Mouse (Mus musculus): ENCODE data around the gene Plekha5. TPM values are rescaled to one million over a fixed set of nuclear protein-coding genes. Genes with fewer than 3 reads are reported as not detected.
A peak's percentile ranks its signal among the peaks of the same experiment; 100 is the strongest.

Gene Plekha5
- polyA plus RNA-seq, 1 experiment: 53.1 TPM

- TF ChIP-seq CTCF (IDR thresholded peaks at IDR 0.05; ENCODE audit: borderline replicate concordance, insufficient read depth, low read length) (no peak), POLR2A (IDR thresholded peaks at IDR 0.05; ENCODE audit: low read depth, low read length) (no peak)
- Histone ChIP-seq H3K4me3 (ENCODE audit: insufficient read depth, low read length) (no peak overlapping the region), H3K27ac (ENCODE audit: insufficient read depth, low read length) (no peak overlapping the region), H3K4me1 (ENCODE audit: control insufficient read depth, insufficient read depth, low read length) (peaks cover 2% of the 10 kb centered on the region)
Observed at GRCm38 (mm10) chr6:140453454-140453853, 29.6 kb downstream of the Plekha5 start.

GRCm38 (mm10) chr6:140454388-140454787, 30.5 kb downstream of the Plekha5 start:
- no peak overlapping the region for H3K27ac ChIP-seq (ENCODE audit: insufficient read depth, low read length)
- peaks cover 2% of the 10 kb centered on the region for H3K4me1 ChIP-seq (ENCODE audit: control insufficient read depth, insufficient read depth, low read length)
- no peak for TF ChIP-seq CTCF (IDR thresholded peaks at IDR 0.05; ENCODE audit: borderline replicate concordance, insufficient read depth, low read length)
- no peak for TF ChIP-seq POLR2A (IDR thresholded peaks at IDR 0.05; ENCODE audit: low read depth, low read length)
- H3K4me3 ChIP-seq (ENCODE audit: insufficient read depth, low read length): no peak overlapping the region

GRCm38 (mm10) chr6:140455851-140456250, 32.0 kb downstream of the Plekha5 start:
- Histone ChIP-seq H3K27ac (ENCODE audit: insufficient read depth, low read length) (no peak overlapping the region), H3K4me1 (ENCODE audit: control insufficient read depth, insufficient read depth, low read length) (peaks cover 2% of the 10 kb centered on the region), H3K4me3 (ENCODE audit: insufficient read depth, low read length) (no peak overlapping the region)
- TF ChIP-seq CTCF (IDR thresholded peaks at IDR 0.05; ENCODE audit: borderline replicate concordance, insufficient read depth, low read length) (no peak), POLR2A (IDR thresholded peaks at IDR 0.05; ENCODE audit: low read depth, low read length) (no peak)

GRCm38 (mm10) chr6:140456393-140457163, 32.7 kb downstream of the Plekha5 start:
- no peak overlapping the region for H3K4me3 ChIP-seq (ENCODE audit: insufficient read depth, low read length)
- TF ChIP-seq CTCF (IDR thresholded peaks at IDR 0.05; ENCODE audit: borderline replicate concordance, insufficient read depth, low read length) (no peak), POLR2A (IDR thresholded peaks at IDR 0.05; ENCODE audit: low read depth, low read length) (no peak)
- peaks cover 2% of the 10 kb centered on the region for H3K4me1 ChIP-seq (ENCODE audit: control insufficient read depth, insufficient read depth, low read length)
- no peak overlapping the region for H3K27ac ChIP-seq (ENCODE audit: insufficient read depth, low read length)

- TF ChIP-seq POLR2A (IDR thresholded peaks at IDR 0.05; ENCODE audit: low read depth, low read length) (no peak), CTCF (IDR thresholded peaks at IDR 0.05; ENCODE audit: borderline replicate concordance, insufficient read depth, low read length) (no peak)
- H3K4me3 ChIP-seq (ENCODE audit: insufficient read depth, low read length): no peak overlapping the region
- no peak overlapping the region for H3K27ac ChIP-seq (ENCODE audit: insufficient read depth, low read length)
- H3K4me1 ChIP-seq (ENCODE audit: control insufficient read depth, insufficient read depth, low read length): peaks cover 9% of the 10 kb centered on the region
Observed at GRCm38 (mm10) chr6:140460398-140460797, 36.5 kb downstream of the Plekha5 start.

- Histone ChIP-seq H3K4me1 (ENCODE audit: control insufficient read depth, insufficient read depth, low read length) (peaks cover 17% of the 10 kb centered on the region), H3K27ac (ENCODE audit: insufficient read depth, low read length) (no peak overlapping the region)
- no peak for TF ChIP-seq CTCF (IDR thresholded peaks at IDR 0.05; ENCODE audit: borderline replicate concordance, insufficient read depth, low read length)
- TF ChIP-seq POLR2A (IDR thresholded peaks at IDR 0.05; ENCODE audit: low read depth, low read length): no peak
Observed at GRCm38 (mm10) chr6:140464818-140465217, 41.0 kb downstream of the Plekha5 start.

GRCm38 (mm10) chr6:140465946-140466646, 42.2 kb downstream of the Plekha5 start:
- Histone ChIP-seq H3K27ac (ENCODE audit: insufficient read depth, low read length) (peak overlapping the region; percentile 44; the same call in 1 of the 2 replicates), H3K4me1 (ENCODE audit: control insufficient read depth, insufficient read depth, low read length) (peaks cover 17% of the 10 kb centered on the region), H3K4me3 (ENCODE audit: insufficient read depth, low read length) (no peak overlapping the region)
- TF ChIP-seq POLR2A (IDR thresholded peaks at IDR 0.05; ENCODE audit: low read depth, low read length) (no peak), CTCF (IDR thresholded peaks at IDR 0.05; ENCODE audit: borderline replicate concordance, insufficient read depth, low read length) (peak; percentile 30; the same call in 1 of the 2 replicates)

More at GRCm38 (mm10) chr6:140464818-140465217, 41.0 kb downstream of the Plekha5 start:
- H3K4me3 ChIP-seq (ENCODE audit: insufficient read depth, low read length): no peak overlapping the region

GRCm38 (mm10) chr6:140466841-140467240, 43.0 kb downstream of the Plekha5 start:
- no peak overlapping the region for H3K27ac ChIP-seq (ENCODE audit: insufficient read depth, low read length)
- H3K4me3 ChIP-seq (ENCODE audit: insufficient read depth, low read length): no peak overlapping the region
- peaks cover 17% of the 10 kb centered on the region for H3K4me1 ChIP-seq (ENCODE audit: control insufficient read depth, insufficient read depth, low read length)
- TF ChIP-seq POLR2A (IDR thresholded peaks at IDR 0.05; ENCODE audit: low read depth, low read length) (no peak), CTCF (IDR thresholded peaks at IDR 0.05; ENCODE audit: borderline replicate concordance, insufficient read depth, low read length) (no peak)

- no peak for TF ChIP-seq CTCF (IDR thresholded peaks at IDR 0.05; ENCODE audit: borderline replicate concordance, insufficient read depth, low read length)
- TF ChIP-seq POLR2A (IDR thresholded peaks at IDR 0.05; ENCODE audit: low read depth, low read length): no peak
- Histone ChIP-seq H3K4me1 (ENCODE audit: control insufficient read depth, insufficient read depth, low read length) (peaks cover 17% of the 10 kb centered on the region), H3K4me3 (ENCODE audit: insufficient read depth, low read length) (no peak overlapping the region), H3K27ac (ENCODE audit: insufficient read depth, low read length) (no peak overlapping the region)
Observed at GRCm38 (mm10) chr6:140467851-140468250, 44.0 kb downstream of the Plekha5 start.

GRCm38 (mm10) chr6:140469791-140470190, 45.9 kb downstream of the Plekha5 start:
- H3K4me1 ChIP-seq (ENCODE audit: control insufficient read depth, insufficient read depth, low read length): peaks cover 11% of the 10 kb centered on the region
- TF ChIP-seq CTCF (IDR thresholded peaks at IDR 0.05; ENCODE audit: borderline replicate concordance, insufficient read depth, low read length) (no peak), POLR2A (IDR thresholded peaks at IDR 0.05; ENCODE audit: low read depth, low read length) (no peak)

More at GRCm38 (mm10) chr6:140469791-140470190, 45.9 kb downstream of the Plekha5 start:
- H3K4me3 ChIP-seq (ENCODE audit: insufficient read depth, low read length): no peak overlapping the region
- H3K27ac ChIP-seq (ENCODE audit: insufficient read depth, low read length): no peak overlapping the region
